Mouse (Mus musculus) skeletal muscle tissue, adult 2 months (tissue): ENCODE measurements around the gene Msi2.
A peak's percentile ranks its signal among the peaks of the same experiment; 100 is the strongest.

Source experiments
- DNase-seq: peaks from one replicate; pipeline ENCODE4 v3.0.0-alpha.2; 2012; ENCODE audit warnings: low read depth, low spot score

Msi2 gene

GRCm38 (mm10) chr11:88485987-88486386, 232.3 kb downstream of the Msi2 start:
- DNase-seq: no peak

- DNase-seq: no peak
Measured at GRCm38 (mm10) chr11:88485088-88485487, 233.2 kb downstream of the Msi2 start.

GRCm38 (mm10) chr11:88484047-88484446, 234.3 kb downstream of the Msi2 start:
- DNase-seq: no peak

- DNase-seq: no peak
Measured at GRCm38 (mm10) chr11:88482636-88483035, 235.7 kb downstream of the Msi2 start.

GRCm38 (mm10) chr11:88482236-88482635, 236.1 kb downstream of the Msi2 start:
- no peak for DNase-seq

- no peak for DNase-seq
Measured at GRCm38 (mm10) chr11:88481602-88482161, 236.6 kb downstream of the Msi2 start.

GRCm38 (mm10) chr11:88481092-88481601, 237.2 kb downstream of the Msi2 start:
- DNase-seq: no peak

GRCm38 (mm10) chr11:88479498-88479897, 238.8 kb downstream of the Msi2 start:
- DNase-seq: peak; percentile 45

GRCm38 (mm10) chr11:88474889-88475440, 243.3 kb downstream of the Msi2 start:
- DNase-seq: no peak

GRCm38 (mm10) chr11:88472731-88473130, 245.6 kb downstream of the Msi2 start:
- DNase-seq: no peak

- DNase-seq: no peak
Measured at GRCm38 (mm10) chr11:88471981-88472647, 246.2 kb downstream of the Msi2 start.

- DNase-seq: no peak
Measured at GRCm38 (mm10) chr11:88470599-88470998, 247.7 kb downstream of the Msi2 start.

- DNase-seq: no peak
Measured at GRCm38 (mm10) chr11:88468996-88469395, 249.3 kb downstream of the Msi2 start.

- peak; percentile 52 for DNase-seq
Measured at GRCm38 (mm10) chr11:88467498-88468245, 250.6 kb downstream of the Msi2 start.

GRCm38 (mm10) chr11:88463951-88464350, 254.4 kb downstream of the Msi2 start:
- no peak for DNase-seq

GRCm38 (mm10) chr11:88462789-88463188, 255.5 kb downstream of the Msi2 start:
- DNase-seq: no peak

GRCm38 (mm10) chr11:88461601-88462000, 256.7 kb downstream of the Msi2 start:
- no peak for DNase-seq

- no peak for DNase-seq
Measured at GRCm38 (mm10) chr11:88459946-88460736, 258.2 kb downstream of the Msi2 start.

GRCm38 (mm10) chr11:88457241-88457738, 261.0 kb downstream of the Msi2 start:
- DNase-seq: no peak

- no peak for DNase-seq
Measured at GRCm38 (mm10) chr11:88454867-88455806, 263.2 kb downstream of the Msi2 start.
